Mouse (Mus musculus) adipocyte (in vitro differentiated cells): ENCODE results near the gene Arhgef6.

Experiments used
- DNase-seq: peaks from one replicate; pipeline ENCODE4 v3.0.0-alpha.2; 2016; ENCODE audit warnings: low spot score

Arhgef6 gene

DNA sequence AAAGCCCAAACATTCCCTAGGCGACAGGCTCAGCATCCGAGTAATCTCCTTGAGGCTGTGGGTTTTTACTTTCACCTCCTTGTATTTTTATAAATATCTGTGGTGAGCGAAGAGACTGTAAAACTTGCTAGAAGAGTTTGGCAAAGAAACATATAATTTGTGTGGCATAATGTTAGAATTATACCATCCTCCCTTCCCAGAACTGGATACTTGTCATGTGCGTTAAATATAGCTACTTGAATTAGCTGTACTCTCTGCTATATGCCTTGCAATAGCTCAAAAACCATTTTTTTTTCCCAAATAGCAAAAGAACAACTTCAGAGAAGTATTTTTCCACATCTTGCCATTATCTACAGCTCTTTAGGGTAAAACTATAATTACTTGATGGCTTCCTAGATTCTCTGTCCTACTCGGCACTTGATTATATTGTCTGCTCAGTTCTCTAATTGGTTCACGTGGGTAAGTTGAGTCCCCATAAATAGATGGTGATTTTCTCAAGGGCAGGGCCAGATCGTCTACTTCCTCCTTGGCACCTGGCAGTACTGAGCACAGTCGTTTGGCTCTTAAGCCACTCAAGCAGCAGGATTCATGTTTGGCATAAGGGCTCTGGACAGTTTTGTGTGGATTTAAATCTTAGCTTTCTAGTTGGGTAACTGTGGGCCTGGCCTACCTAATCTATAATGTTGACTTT lies 35.2 kb downstream of the Arhgef6 start:
- no peak for DNase-seq

GRCm38 (mm10) chrX:57298946-57299345 lies 39.6 kb downstream of the Arhgef6 start:
- no peak for DNase-seq

GRCm38 (mm10) chrX:57288458-57288857 lies 50.1 kb downstream of the Arhgef6 start:
- DNase-seq, result peak; percentile 5

DNA sequence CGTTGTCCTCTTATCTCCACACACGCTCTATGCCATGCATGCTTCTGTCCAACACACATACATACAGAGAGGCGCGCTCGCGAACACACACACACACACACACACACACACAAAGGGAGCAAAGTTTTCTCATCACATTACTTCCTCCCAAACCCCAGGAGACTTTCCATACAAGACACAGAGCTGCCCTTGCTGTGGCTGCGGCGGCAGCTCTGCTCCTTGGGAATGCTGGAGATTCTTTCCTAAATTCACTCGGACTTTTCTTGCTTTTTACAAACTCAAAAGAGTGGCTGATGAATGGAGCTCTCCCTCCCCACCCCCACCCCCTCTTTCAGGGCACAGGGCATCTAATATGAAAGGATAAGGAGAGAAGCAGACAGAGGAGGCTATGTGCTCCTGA lies 52.2 kb downstream of the Arhgef6 start:
- DNase-seq, result no peak

DNA sequence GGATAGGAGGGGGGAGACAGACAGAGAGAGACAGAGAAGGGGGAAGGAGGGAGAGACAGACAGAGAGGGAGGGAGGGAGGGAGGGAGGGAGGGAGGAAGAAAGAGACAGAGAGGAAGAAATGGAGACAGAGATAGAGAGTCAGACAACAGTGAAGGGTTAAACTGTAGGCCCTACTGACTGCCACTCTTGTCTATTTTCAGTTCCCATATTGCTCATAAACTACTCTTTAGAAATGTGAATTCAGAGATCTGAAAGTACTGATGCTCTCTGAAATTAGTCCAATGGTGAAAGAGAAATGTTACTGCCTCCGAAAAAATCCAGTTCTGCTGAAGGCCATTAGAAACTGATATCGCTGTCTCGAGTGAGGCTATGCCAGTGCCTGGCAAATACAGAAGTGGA lies 56.3 kb downstream of the Arhgef6 start:
- no peak for DNase-seq

DNA sequence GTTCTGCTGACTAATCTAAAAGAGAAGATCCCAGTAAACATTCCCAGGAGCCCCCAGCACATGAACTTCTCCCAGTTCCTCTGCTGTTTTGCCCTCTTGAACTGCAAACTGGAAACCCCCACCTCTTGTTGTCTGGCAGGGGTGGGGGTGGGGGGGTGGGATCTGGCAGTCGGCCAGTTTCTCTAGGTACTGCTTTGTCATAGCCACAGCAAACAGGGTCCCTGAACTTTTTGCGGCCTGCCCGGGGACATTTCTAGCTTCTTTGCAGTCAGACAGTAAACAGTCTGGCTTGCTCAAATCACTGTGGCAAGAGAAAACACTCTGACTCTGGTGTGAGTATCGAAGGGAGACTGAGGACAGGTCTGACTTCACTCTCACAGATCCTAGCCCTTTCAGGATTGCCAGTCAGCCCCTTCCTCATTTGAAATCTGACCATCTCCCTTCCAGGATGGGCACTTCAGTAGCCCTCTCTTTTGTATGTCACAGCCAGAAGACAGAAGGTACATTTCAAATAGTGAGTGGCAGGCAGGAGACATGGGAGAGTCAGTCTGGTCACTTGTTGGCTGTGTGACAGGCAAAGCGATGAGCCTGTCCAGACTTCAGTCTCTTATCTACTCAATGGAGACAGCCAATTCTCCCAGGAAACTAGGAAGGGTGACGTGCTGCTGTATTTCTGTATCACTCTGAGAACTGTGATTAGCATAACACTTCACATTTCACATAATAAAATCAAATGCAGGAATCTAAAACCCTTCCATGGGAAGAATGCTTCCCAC lies 60.8 kb downstream of the Arhgef6 start:
- no peak for DNase-seq

DNA sequence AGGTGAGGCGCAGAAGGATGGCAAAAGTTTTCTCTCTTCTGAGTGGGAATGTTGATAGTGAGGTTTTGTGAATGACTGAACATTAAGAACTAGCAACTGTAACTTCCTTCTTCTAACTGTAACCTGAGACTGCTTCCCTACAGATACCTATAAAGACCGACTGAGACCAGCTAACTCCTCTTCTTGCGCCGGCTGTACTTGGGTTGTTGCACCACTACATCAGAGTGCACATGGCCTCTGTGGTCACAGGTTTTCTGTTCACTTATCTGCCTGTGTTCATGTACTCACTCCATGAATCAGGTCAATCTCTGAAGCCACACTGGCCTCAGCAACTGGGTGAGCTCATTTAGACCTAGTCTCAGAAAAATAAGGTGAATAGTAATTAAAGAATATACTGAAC lies 75.0 kb downstream of the Arhgef6 start:
- DNase-seq, result no peak

- no peak for DNase-seq
Observed at GRCm38 (mm10) chrX:57260744-57261143, 77.8 kb downstream of the Arhgef6 start.

DNA sequence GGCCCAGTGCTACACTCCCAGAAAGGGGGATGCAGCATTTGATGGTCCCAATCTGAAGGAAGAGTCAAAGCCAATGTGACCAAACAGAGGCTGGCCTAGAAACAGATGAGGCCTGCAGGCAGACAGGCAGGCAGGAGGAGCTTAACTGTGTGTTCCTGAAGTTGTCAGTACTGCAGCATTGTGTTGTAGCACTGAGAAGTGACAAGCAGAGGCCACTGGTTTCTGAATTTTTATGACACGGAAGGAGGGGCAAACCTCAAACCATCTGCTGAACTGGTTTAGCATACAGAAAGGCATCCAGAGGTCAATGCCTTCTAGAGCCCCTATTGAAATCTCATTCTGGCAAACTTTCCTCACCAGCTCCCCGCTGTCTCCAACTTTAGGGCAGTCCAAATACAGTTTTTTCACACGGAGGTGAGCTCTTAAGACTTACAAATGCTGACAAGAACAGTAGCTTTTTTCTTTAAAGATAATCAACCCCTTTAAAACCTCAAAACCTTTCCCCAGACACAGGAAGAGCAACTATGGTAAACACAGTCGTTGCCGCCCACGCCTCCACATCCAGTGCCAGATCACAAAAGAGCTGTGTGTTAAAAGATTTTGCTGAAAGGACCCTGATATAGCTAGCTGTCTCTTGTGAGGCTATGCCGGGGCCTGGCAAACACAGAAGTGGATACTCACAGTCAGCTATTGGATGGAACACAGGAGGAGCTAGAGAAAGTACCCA lies 85.0 kb downstream of the Arhgef6 start:
- DNase-seq, result no peak

- no peak for DNase-seq
Observed at GRCm38 (mm10) chrX:57238572-57238971, 100.0 kb downstream of the Arhgef6 start.

DNA sequence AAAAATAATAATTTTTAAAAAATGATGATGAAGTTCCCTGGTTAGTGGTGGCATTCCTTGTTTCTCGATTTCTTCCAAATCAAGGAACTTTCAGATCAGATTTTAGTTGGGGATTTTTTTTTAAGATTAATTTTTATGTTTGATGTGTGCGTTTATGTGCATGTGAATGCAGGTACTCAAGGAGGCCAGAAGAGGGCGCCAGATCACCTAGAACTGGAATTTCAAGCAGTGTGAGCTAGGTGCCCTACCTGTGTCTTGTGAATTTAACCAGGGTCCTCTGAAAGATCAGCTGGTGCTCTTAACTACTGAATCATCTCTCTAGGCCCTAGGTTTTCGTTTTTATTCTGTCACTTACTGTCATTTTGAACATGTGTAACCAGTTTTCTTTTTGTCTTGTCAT lies 102.5 kb downstream of the Arhgef6 start:
- no peak for DNase-seq

- no peak for DNase-seq
Observed at GRCm38 (mm10) chrX:57233596-57233995, 104.9 kb downstream of the Arhgef6 start.

DNA sequence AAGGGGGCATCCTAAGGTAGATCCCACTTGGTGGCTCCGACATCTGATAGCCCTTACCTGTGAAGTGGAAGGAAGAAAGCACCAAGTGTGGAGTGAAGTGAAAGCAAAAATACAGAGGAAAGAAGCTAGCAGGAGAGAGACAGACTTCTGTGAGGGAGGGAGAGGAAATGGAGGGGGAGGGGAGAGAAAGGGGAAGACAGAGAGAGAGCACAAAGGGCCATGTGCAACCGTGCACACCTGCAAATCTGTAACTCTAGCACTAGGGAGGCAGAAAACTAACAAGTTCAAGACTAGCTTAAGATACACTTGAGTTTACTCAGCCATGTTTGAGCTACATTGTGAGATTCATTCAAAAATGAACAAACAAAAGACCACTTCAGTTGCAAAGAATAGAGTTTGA lies 110.4 kb downstream of the Arhgef6 start:
- DNase-seq, result no peak

- no peak for DNase-seq
Observed at GRCm38 (mm10) chrX:57223301-57223700, 115.2 kb downstream of the Arhgef6 start.

GRCm38 (mm10) chrX:57221881-57222280 lies 116.6 kb downstream of the Arhgef6 start:
- DNase-seq, result no peak

DNA sequence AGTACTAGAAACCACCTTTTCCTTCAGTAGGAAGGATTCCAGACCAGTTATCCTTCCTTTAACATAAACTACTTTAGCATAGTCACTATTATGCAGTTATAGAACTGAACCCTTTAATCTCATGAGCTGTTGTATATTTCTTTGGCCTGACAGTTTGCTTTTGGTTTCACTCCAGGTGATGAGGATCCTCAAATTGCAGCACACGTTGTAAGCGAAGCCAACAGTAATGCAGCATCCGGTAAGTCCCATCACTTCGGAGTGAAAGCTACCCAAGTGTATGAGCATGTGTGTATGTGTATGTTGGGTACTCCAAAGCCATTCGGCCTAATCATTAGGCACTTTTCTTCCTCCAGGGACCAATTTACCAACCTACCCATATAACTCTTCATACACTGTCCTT lies 119.0 kb downstream of the Arhgef6 start:
- no peak for DNase-seq

DNA sequence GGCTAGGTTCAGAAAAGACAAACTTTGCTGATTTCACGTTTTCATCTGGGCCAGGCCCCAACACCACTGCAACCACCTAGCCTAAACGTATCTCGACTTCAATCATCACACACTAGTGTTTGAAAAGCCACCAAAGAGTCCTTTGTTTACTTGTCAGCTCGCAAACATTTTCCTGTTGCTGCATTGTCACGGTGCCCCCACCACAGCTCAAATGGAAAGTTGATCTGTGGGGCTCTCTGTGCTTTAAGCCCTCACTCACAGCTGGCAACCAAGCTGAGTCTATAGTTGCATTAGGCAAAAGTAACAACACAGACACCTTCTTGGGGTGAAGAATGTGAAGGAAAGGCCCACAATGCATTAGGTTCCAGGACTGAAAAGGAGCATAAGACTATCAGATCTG lies 122.3 kb downstream of the Arhgef6 start:
- DNase-seq, result no peak

GRCm38 (mm10) chrX:57215495-57215894 lies 123.0 kb downstream of the Arhgef6 start:
- no peak for DNase-seq

- no peak for DNase-seq
Observed at GRCm38 (mm10) chrX:57212862-57213261, 125.7 kb downstream of the Arhgef6 start.

GRCm38 (mm10) chrX:57211876-57212275 lies 126.7 kb downstream of the Arhgef6 start, which contains the start of gene Cd40lg:
TSS of gene Cd40lg (plus strand) at chrX:57212143.
- DNase-seq, result no peak

- no peak for DNase-seq
Observed at GRCm38 (mm10) chrX:57210591-57210990, 127.9 kb downstream of the Arhgef6 start.

- DNase-seq, result no peak
Observed at GRCm38 (mm10) chrX:57200397-57200796, 138.1 kb downstream of the Arhgef6 start.

- DNase-seq, result no peak
Observed at GRCm38 (mm10) chrX:57198036-57198435, 140.5 kb downstream of the Arhgef6 start.
